Mouse (Mus musculus) midbrain, postnatal 0 days (tissue): ENCODE results near the gene Cbr3. TPM values are rescaled to one million over a fixed set of nuclear protein-coding genes. Genes with fewer than 3 reads are reported as not detected.

Experiments
- ATAC-seq: fragments of 200-750 bp; cut with Nextera tagmentation; 2 replicates; pipeline ENCODE4 v1.8.0; 2017; ENCODE audit warnings: moderate number of reproducible peaks, mild to moderate bottlenecking, moderate TSS enrichment, moderate library complexity; ENCODE audit not compliant: low FRiP score
- DNase-seq: peaks from one replicate; pipeline ENCODE4 v3.0.0-alpha.2; 2015; ENCODE audit warnings: low spot score
- H3K27ac ChIP-seq: fragments of 300-500 bp; sonication (generic); 2 replicates; pipeline ENCODE4 v1.5.1; 2014; ENCODE audit warnings: low read depth, mild to moderate bottlenecking, low read length, mixed read lengths
- H3K27me3 ChIP-seq: fragments of 300-500 bp; sonication (generic); 2 replicates; pipeline ENCODE4 v1.6.1; 2014; ENCODE audit warnings: low read length, control low read depth, mixed read lengths; ENCODE audit not compliant: insufficient read depth
- H3K36me3 ChIP-seq: fragments of 300-500 bp; sonication (generic); 2 replicates; pipeline ENCODE4 v1.6.1; 2014; ENCODE audit warnings: low read length, control low read depth, mixed read lengths; ENCODE audit not compliant: insufficient read depth
- H3K4me1 ChIP-seq: fragments of 300-500 bp; sonication (generic); 2 replicates; pipeline ENCODE4 v1.6.1; 2014; ENCODE audit warnings: mild to moderate bottlenecking, control low read depth, antibody characterized with exemption, low read length, mixed read lengths; ENCODE audit not compliant: insufficient read depth
- H3K4me2 ChIP-seq: fragments of 300-500 bp; sonication (generic); 2 replicates; pipeline ENCODE4 v1.6.1; 2014; ENCODE audit warnings: low read depth, mild to moderate bottlenecking, low read length, mixed read lengths; ENCODE audit not compliant: poor library complexity, severe bottlenecking
- H3K4me3 ChIP-seq: fragments of 300-500 bp; sonication (generic); 2 replicates; pipeline ENCODE4 v1.5.1; 2014; ENCODE audit warnings: low read depth, mild to moderate bottlenecking, low read length, moderate library complexity
- H3K9ac ChIP-seq: fragments of 300-500 bp; sonication (generic); replicated peaks from 2 replicates; pipeline ENCODE4 v1.6.1; 2014; ENCODE audit warnings: mild to moderate bottlenecking, low read length, moderate library complexity, mixed read lengths; ENCODE audit not compliant: poor library complexity, severe bottlenecking
- H3K9me3 ChIP-seq: fragments of 300-500 bp; sonication (generic); 2 replicates; pipeline ENCODE4 v1.6.1; 2016; ENCODE audit warnings: low read length, control low read depth
- CTCF ChIP-seq: IDR thresholded peaks from 2 replicates; pipeline ENCODE4 v1.5.1; 2016; ENCODE audit warnings: antibody characterized with exemption, mild to moderate bottlenecking
- WGBS: fragments of 180-500 bp; shearing (Covaris S2); extraction: QIAGEN DNeasy Blood & Tissue Kit; methylation state at CpG from one replicate; pipeline ENCODE4 v1.1.7; 2014; 5-methylcytosine and 5-hydroxymethylcytosine counted together
- polyA plus RNA-seq: library from polyadenylated mRNA; unstranded; fragments of >200 nt; fragmentation: Nextera tagmentation; extraction: Ambion mirVana; gene quantifications from 2 replicates; pipeline ENCODE4 v1.2.1, GENCODE M21; 2015
- total RNA-seq: library from RNA; depleted of rRNA; stranded (reverse); fragments of >200 nt; gene quantifications from 2 replicates; pipeline ENCODE4 v1.2.3, GENCODE M21; 2014; rRNA removed

Cbr3 gene
- total and polyA plus RNA-seq, 2 experiments from 2014 or later = 3.6 to 4.0 TPM

DNA sequence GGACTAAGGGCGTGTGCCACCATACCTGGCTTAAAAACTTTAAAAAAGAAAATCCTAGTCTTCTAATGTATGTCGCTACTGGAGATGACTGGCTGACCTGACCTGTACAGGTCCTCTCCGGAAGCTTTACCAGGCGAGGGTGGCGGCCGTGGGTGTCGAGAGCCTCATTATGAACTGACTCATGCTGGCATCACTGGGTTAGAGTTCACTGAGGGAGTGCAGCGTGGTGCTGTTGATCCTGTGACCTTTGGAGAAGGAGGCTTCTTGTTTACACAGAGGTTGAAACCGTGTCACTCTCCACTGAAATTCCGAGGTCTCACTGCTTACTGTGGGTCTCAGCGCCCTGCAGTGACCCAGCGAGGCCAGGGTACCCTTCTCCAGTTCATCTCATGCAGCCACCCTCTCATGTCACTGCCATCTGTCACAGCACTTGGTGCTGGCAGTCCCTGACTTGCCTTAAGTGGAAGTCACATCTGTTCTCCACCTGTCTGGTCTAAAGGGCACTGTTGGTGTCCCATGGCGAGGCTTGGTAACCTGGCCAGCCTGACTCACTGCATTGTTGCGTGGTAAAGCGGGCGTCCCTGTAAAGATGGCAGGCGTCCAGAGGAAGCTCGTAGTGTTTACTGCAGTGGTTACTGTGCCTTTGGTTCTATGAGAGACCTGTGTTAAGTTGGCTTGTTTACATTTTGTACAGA lies 50.0 kb downstream of the Cbr3 start:
- DNase-seq = no peak
- Histone ChIP-seq H3K9me3 (no peaks in the 10 kb centered on the region), H3K4me1 (no peaks in the 10 kb centered on the region), H3K27me3 (no peaks in the 10 kb centered on the region), H3K4me3 (no peak overlapping the region), H3K36me3 (peaks cover 26% of the 10 kb centered on the region), H3K9ac (no peak overlapping the region), H3K4me2 (no peak overlapping the region), H3K27ac (no peak overlapping the region)
- WGBS = 85% methylated on average over 18 of the region's 18 CpGs
- no peak for ATAC-seq
- TF ChIP-seq CTCF = no peak

DNA sequence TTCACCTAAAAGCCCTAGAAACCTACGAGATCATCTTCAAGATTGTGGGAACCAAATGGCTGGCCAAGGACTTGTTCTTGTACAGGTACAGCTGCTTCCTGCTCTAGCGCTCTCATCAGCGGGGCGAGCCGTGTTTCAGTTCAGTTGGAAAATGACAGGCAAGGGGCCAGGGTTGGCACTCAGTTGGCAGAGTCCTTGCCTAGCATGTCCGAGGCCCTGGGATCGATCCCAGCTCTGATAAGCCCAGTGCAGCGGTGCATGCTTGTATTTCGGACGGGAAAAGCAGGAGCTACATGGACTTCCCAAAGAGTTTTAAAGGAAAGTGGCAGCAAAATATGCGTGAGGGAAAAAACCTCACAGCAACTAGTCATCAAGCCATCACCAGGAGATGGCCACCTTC lies 56.2 kb downstream of the Cbr3 start:
- no peak for DNase-seq
- no peak overlapping the region for H3K4me2 ChIP-seq
- peaks cover 48% of the 10 kb centered on the region for H3K36me3 ChIP-seq
- H3K9me3 ChIP-seq = no peaks in the 10 kb centered on the region
- no peak overlapping the region for H3K4me3 ChIP-seq
- no peak overlapping the region for H3K9ac ChIP-seq
- no peak overlapping the region for H3K27ac ChIP-seq
- H3K4me1 ChIP-seq = no peaks in the 10 kb centered on the region
- no peak for ATAC-seq
- WGBS = 94% methylated on average over 11 of the region's 11 CpGs
- no peak for TF ChIP-seq CTCF
- no peaks in the 10 kb centered on the region for H3K27me3 ChIP-seq

Other genes with a start within 250 kb of the Cbr3 start
- gene Setd4, start 79.2 kb upstream of the Cbr3 start, total RNA-seq = 20.3 and 29.6 TPM in 2 replicates
- gene Setd4, start 79.2 kb upstream of the Cbr3 start, polyA plus RNA-seq = 14.9 and 17.2 TPM in 2 replicates
- gene Cbr1, start 77.4 kb upstream of the Cbr3 start, total RNA-seq = 76.2 and 103 TPM in 2 replicates
- 111 and 118 TPM in 2 replicates for gene Cbr1, start 77.4 kb upstream of the Cbr3 start, polyA plus RNA-seq
- gene Gm5678, start 55.1 kb upstream of the Cbr3 start, total RNA-seq = not detected in 2 replicates
- gene Gm5678, start 55.1 kb upstream of the Cbr3 start, polyA plus RNA-seq = not detected in 2 replicates
- gene Dop1b, start 28.7 kb downstream of the Cbr3 start, total RNA-seq = 67.6 and 102 TPM in 2 replicates
- 26.1 and 27.8 TPM in 2 replicates for gene Dop1b, start 28.7 kb downstream of the Cbr3 start, polyA plus RNA-seq
- gene Morc3, start 148.9 kb downstream of the Cbr3 start, total RNA-seq = 24.4 and 50.2 TPM in 2 replicates
- gene Morc3, start 148.9 kb downstream of the Cbr3 start, polyA plus RNA-seq = 21.7 and 31.8 TPM in 2 replicates
- 7.6 and 9.3 TPM in 2 replicates for gene Chaf1b, start 200.7 kb downstream of the Cbr3 start, total RNA-seq
- gene Chaf1b, start 200.7 kb downstream of the Cbr3 start, polyA plus RNA-seq = 11.6 and 12.0 TPM in 2 replicates